20 mouse cellular contexts compared by ENCODE assay signal in genomic region chr1:165789963-165790362, GRCm38 (mm10). TPM values are rescaled to one million over a fixed set of nuclear protein-coding genes. Genes with fewer than 3 reads are reported as not detected.
A peak's percentile ranks its signal among the peaks of the same experiment; 100 is the strongest.
DNase-seq lines count a peak whose midpoint lies in the region; ATAC-seq lines count a peak whose summit lies in the region.
"Had no signal": no experiment of that assay in that cellular context is flagged by ENCODE, and none has a peak within 500 bp of the region (broad histone marks: within the 10 kb centered on the region; RNA-seq: fewer than 3 reads in every experiment).

No protein-coding gene starts in this region.

- no peak overlapping the region for H3K4me2 ChIP-seq in kidney, embryonic 16.5 days (replicated peaks; ENCODE audit: low read depth, low read length)
- no peak overlapping the region for H3K4me2 ChIP-seq in heart, embryonic 12.5 days
- H3K4me2 ChIP-seq: liver, embryonic 13.5 days; midbrain, embryonic 11.5 days had no signal

- DNase-seq in kidney, postnatal 36 days: no peak
- DNase-seq in induced T-regulatory cell, adult 2 months (ENCODE audit: low read depth): peak; percentile 79
- peak; percentile 61 for DNase-seq in naive thymus-derived CD4-positive, alpha-beta T cell, adult 2 months (ENCODE audit: low read depth)
- peak; percentile 55 for DNase-seq in thymus, postnatal 25 days
- no peak for DNase-seq in B cell, adult 2 months
- DNase-seq in embryo, embryonic 11 days: no peak
- DNase-seq: cerebellum, adult 11 months; cerebellum, postnatal 36 days; gastrocnemius, postnatal 14 days; kidney, adult 11 months; kidney, postnatal 25 days; left cerebral cortex, postnatal 4 days; liver, embryonic 13.5 days had no signal

- no peak overlapping the region for H3K4me3 ChIP-seq in kidney, embryonic 16.5 days (ENCODE audit: low read length)
- H3K4me3 ChIP-seq in heart, embryonic 12.5 days: no peak overlapping the region
- H3K4me3 ChIP-seq: heart, embryonic 10.5 days; liver, embryonic 13.5 days; myocyte had no signal

- H3K27me3 ChIP-seq in kidney, embryonic 16.5 days (ENCODE audit: insufficient read depth, low read length): no peaks in the 10 kb centered on the region
- no peaks in the 10 kb centered on the region for H3K27me3 ChIP-seq in heart, embryonic 12.5 days (replicated peaks)
- H3K27me3 ChIP-seq: CH12.LX; liver, embryonic 13.5 days had no signal

- no peak overlapping the region for H3K27ac ChIP-seq in kidney, embryonic 16.5 days (ENCODE audit: low read length)
- H3K27ac ChIP-seq in heart, embryonic 12.5 days (ENCODE audit: poor library complexity, severe bottlenecking): no peak overlapping the region
- H3K27ac ChIP-seq: heart, embryonic 10.5 days; liver, embryonic 13.5 days had no signal

- H3K36me3 ChIP-seq in kidney, embryonic 16.5 days (ENCODE audit: insufficient read depth, low read length): no peaks in the 10 kb centered on the region
- H3K36me3 ChIP-seq in heart, embryonic 12.5 days: no peaks in the 10 kb centered on the region
- H3K36me3 ChIP-seq: heart, embryonic 10.5 days; liver, embryonic 13.5 days had no signal

- H3K9me3 ChIP-seq in kidney, embryonic 16.5 days (ENCODE audit: low read length): no peaks in the 10 kb centered on the region
- H3K9me3 ChIP-seq in heart, embryonic 12.5 days (replicated peaks): no peaks in the 10 kb centered on the region
- H3K9me3 ChIP-seq: heart, embryonic 10.5 days; liver, embryonic 13.5 days had no signal

- peak; percentile 27; the same call in 1 of the 2 replicates for ATAC-seq in kidney, embryonic 16.5 days (ENCODE audit: low FRiP score, low TSS enrichment)
- no peak for ATAC-seq in heart, embryonic 12.5 days (ENCODE audit: insufficient number of reproducible peaks, low FRiP score)
- ATAC-seq: lung, postnatal 0 days had no signal

- H3K9ac ChIP-seq in kidney, embryonic 16.5 days (replicated peaks; ENCODE audit: low read length): no peak overlapping the region
- no peak overlapping the region for H3K9ac ChIP-seq in heart, embryonic 12.5 days
- H3K9ac ChIP-seq: liver, embryonic 13.5 days had no signal

- 83% methylated on average over 6 of the region's 6 CpGs for WGBS in kidney, embryonic 16.5 days
- 84% methylated on average over 6 of the region's 6 CpGs for WGBS in heart, embryonic 12.5 days

- H3K4me1 ChIP-seq in kidney, embryonic 16.5 days (ENCODE audit: insufficient read depth, low read length): no peaks in the 10 kb centered on the region
- no peaks in the 10 kb centered on the region for H3K4me1 ChIP-seq in heart, embryonic 12.5 days (replicated peaks)
- H3K4me1 ChIP-seq: heart, embryonic 10.5 days had no signal

RNA-seq across cellular contexts. Expression of gene Cd247, which starts 1.5 kb away (rescaled TPM):
- polyA plus RNA-seq in kidney, embryonic 16.5 days (2015; fragmentation: Nextera tagmentation; extraction: Ambion mirVana): 0.91 and 1.6 TPM in 2 replicates
- 0.38 and 0.49 TPM in 2 replicates for polyA plus RNA-seq in heart, embryonic 12.5 days (2016; fragmentation: Nextera tagmentation; extraction: Ambion mirVana)
- polyA plus RNA-seq: myocyte had no signal

RNA-seq across cellular contexts. Expression of gene Creg1, which starts 26.4 kb away (rescaled TPM):
- polyA plus RNA-seq in kidney, embryonic 16.5 days (2015; fragmentation: Nextera tagmentation; extraction: Ambion mirVana): 62.2 and 63.5 TPM in 2 replicates
- 94.9 and 109 TPM in 2 replicates for polyA plus RNA-seq in heart, embryonic 12.5 days (2016; fragmentation: Nextera tagmentation; extraction: Ambion mirVana)

Comparison
In these comparisons a context has a peak if more than half of its experiments do, and no peak if none do; other contexts are left out.
1. DNase-seq: peak in induced T-regulatory cell, adult 2 months (single experiment), naive thymus-derived CD4-positive, alpha-beta T cell, adult 2 months (single experiment) and thymus, postnatal 25 days (single experiment); none in kidney, postnatal 36 days (0 of 2), B cell, adult 2 months (0 of 2) and embryo, embryonic 11 days (single experiment).